Mouse (Mus musculus) testis, adult 2 months (tissue): ENCODE measurements around the gene Ccndbp1. TPM values are rescaled to one million over a fixed set of nuclear protein-coding genes. Genes with fewer than 3 reads are reported as not detected.

Experiments used
- H3K27ac ChIP-seq: fragments of 200-500 bp; 2 replicates; pipeline ENCODE4 v1.5.1; 2012; ENCODE audit warnings: low read depth, low read length; ENCODE audit not compliant: control insufficient read depth, insufficient read depth
- H3K27me3 ChIP-seq: fragments of 200-500 bp; 2 replicates; pipeline ENCODE4 v1.6.1; 2012; ENCODE audit warnings: mild to moderate bottlenecking, low read length, moderate library complexity; ENCODE audit not compliant: control insufficient read depth, insufficient read depth
- H3K36me3 ChIP-seq: fragments of 200-500 bp; 2 replicates; pipeline ENCODE4 v1.6.1; 2012; ENCODE audit warnings: mild to moderate bottlenecking, low read length; ENCODE audit not compliant: control insufficient read depth, insufficient read depth
- H3K4me1 ChIP-seq: fragments of 200-500 bp; 2 replicates; pipeline ENCODE4 v1.6.1; 2012; ENCODE audit warnings: low read length; ENCODE audit not compliant: control insufficient read depth, insufficient read depth
- H3K4me3 ChIP-seq: fragments of 200-500 bp; 2 replicates; pipeline ENCODE4 v1.5.1; 2012; ENCODE audit warnings: low read depth, mild to moderate bottlenecking, low read length, moderate library complexity, mixed read lengths; ENCODE audit not compliant: control insufficient read depth
- CTCF ChIP-seq: fragments of 200-500 bp; IDR thresholded peaks from 2 replicates; pipeline ENCODE4 v1.5.1; 2012; ENCODE audit warnings: low read depth, mild to moderate bottlenecking, inconsistent platforms, low read length, moderate library complexity; ENCODE audit not compliant: control insufficient read depth, insufficient read depth, insufficient replicate concordance
- POLR2A ChIP-seq: fragments of 200-500 bp; IDR thresholded peaks from 2 replicates; pipeline ENCODE4 v1.6.1; 2012; ENCODE audit warnings: low read depth, mild to moderate bottlenecking, inconsistent platforms, low read length, moderate library complexity; ENCODE audit not compliant: control insufficient read depth
- polyA plus RNA-seq: library from polyadenylated mRNA; depleted of rRNA; stranded (reverse); fragments of >200 nt; gene quantifications from 2 replicates; pipeline ENCODE4 v1.2.3, GENCODE M21; 2012; rRNA removed

Ccndbp1 gene
- 11.0 and 11.7 TPM in 2 replicates for polyA plus RNA-seq

DNA sequence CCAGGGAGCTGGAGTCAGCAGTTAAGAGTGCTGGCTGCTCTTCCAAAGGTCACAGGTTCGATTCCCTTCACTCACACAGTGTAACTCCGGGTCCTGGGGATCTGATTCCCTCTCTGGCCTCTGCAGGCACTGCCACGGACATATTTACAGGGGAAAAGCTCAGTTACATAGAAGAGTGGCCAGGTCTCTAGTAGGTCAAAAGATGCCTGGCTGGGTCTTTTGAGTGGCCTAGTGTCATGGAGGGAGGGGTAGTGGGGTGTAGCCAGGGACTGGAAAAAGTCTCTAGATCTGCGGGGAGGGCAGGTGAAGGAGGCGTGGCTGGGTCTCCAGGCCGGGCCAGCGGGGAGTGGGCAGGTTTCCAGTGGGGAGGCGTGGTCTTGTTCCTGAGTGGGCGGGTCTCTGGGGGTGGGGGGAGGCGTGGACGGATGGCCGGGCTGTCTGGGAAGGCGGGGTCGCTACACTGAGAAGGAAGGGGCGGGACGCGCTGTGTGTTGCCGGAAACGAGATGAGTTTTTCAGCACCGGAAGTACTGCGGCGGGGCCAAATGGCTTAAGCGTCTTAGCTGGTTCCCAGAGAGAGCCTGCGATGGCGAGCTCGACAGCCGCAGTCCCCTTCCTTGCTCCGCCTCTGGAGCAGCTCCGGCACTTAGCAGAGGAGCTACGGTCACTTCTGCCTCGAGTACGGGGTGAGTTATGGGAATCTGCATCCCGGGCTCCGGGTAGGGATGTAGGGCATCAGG lies at the start of gene Ccndbp1:
Gene Ccndbp1 (plus strand): TSS at position 479 of the 739 bp plus-strand sequence.
- H3K27ac ChIP-seq: peak within 1 kb of the TSS; percentile 40
- H3K4me3 ChIP-seq: peak within 1 kb of the TSS; percentile 99
- H3K27me3 ChIP-seq: no peaks in the 10 kb centered on the region
- peaks cover 8% of the 10 kb centered on the region for H3K4me1 ChIP-seq
- TF ChIP-seq CTCF: no peak
- TF ChIP-seq POLR2A: peak; percentile 20; the same call in 1 of the 2 replicates
- no peaks in the 10 kb centered on the region for H3K36me3 ChIP-seq

- Histone ChIP-seq H3K27ac (no peak overlapping the region), H3K36me3 (no peaks in the 10 kb centered on the region), H3K4me3 (no peak overlapping the region), H3K4me1 (no peaks in the 10 kb centered on the region), H3K27me3 (no peaks in the 10 kb centered on the region)
- no peak for TF ChIP-seq POLR2A
- TF ChIP-seq CTCF: no peak
Measured at GRCm38 (mm10) chr2:120959363-120959762, 48.8 kb upstream of the Ccndbp1 start.

- TF ChIP-seq POLR2A (no peak), CTCF (no peak)
- Histone ChIP-seq H3K27ac (no peak overlapping the region), H3K4me3 (no peak overlapping the region), H3K4me1 (no peaks in the 10 kb centered on the region), H3K27me3 (no peaks in the 10 kb centered on the region), H3K36me3 (no peaks in the 10 kb centered on the region)
Measured at GRCm38 (mm10) chr2:120959827-120960226, 48.4 kb upstream of the Ccndbp1 start.

- H3K27me3 ChIP-seq: no peaks in the 10 kb centered on the region
- TF ChIP-seq POLR2A: no peak
- TF ChIP-seq CTCF: no peak
- H3K4me1 ChIP-seq: no peaks in the 10 kb centered on the region
- no peak overlapping the region for H3K27ac ChIP-seq
- no peaks in the 10 kb centered on the region for H3K36me3 ChIP-seq
- H3K4me3 ChIP-seq: no peak overlapping the region
Measured at GRCm38 (mm10) chr2:120960261-120960660, 47.9 kb upstream of the Ccndbp1 start.

DNA sequence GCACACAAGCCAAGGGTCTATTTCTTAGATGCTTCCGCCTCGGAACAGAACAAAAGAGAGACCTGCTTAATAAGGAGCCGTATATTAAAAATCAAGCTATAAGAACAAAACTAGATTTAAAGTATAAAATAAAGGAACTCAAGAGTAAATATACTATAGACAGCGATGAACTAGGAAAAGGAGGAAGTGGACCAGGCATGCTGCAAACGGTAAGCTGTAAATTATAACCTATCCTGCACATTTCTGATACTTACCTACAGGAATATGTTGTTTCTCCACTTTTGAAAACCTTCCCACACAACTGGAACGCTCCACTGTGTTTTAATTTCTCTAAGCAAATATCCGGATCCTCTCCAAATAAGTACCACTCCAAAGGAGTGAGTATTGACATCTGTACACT lies 45.1 kb upstream of the Ccndbp1 start:
- Histone ChIP-seq H3K27me3 (no peaks in the 10 kb centered on the region), H3K27ac (no peak overlapping the region), H3K4me1 (no peaks in the 10 kb centered on the region), H3K36me3 (no peaks in the 10 kb centered on the region), H3K4me3 (no peak overlapping the region)
- TF ChIP-seq CTCF (no peak), POLR2A (no peak)

- H3K27me3 ChIP-seq: no peaks in the 10 kb centered on the region
- no peaks in the 10 kb centered on the region for H3K4me1 ChIP-seq
- H3K27ac ChIP-seq: no peak overlapping the region
- H3K36me3 ChIP-seq: no peaks in the 10 kb centered on the region
- H3K4me3 ChIP-seq: no peak overlapping the region
- TF ChIP-seq POLR2A (no peak), CTCF (no peak)
Measured at GRCm38 (mm10) chr2:120965486-120965885, 42.7 kb upstream of the Ccndbp1 start.

DNA sequence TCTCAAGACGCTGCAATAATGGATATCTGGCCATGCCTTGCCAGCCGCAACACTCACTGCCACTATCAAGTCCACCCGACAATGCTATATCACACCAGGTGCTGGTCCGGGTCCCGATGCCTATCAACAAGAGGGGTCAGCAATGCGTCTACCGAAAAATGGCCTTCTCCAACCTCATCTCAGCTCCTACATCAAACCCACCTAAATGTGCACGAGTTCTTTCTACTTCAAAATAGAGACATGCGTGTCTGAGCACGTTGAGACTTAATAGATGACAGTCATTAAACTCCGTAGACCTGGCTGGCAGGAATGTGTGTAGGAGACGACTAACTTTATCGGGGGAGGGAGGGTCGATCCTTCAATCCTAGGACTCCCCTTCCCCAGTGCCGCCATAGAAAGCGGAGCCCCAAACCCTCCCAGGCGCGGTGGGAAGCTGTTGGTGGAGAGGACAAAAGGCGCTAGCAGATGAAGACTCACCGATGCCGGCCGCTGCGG lies 38.1 kb upstream of the Ccndbp1 start:
- peaks cover 2% of the 10 kb centered on the region for H3K4me1 ChIP-seq
- H3K36me3 ChIP-seq: no peaks in the 10 kb centered on the region
- TF ChIP-seq POLR2A (no peak), CTCF (no peak)
- H3K4me3 ChIP-seq: peak overlapping the region; percentile 96
- no peaks in the 10 kb centered on the region for H3K27me3 ChIP-seq
- peak overlapping the region; percentile 89 for H3K27ac ChIP-seq

- no peaks in the 10 kb centered on the region for H3K27me3 ChIP-seq
- H3K4me3 ChIP-seq: peak within 1 kb of the TSS; percentile 96
- no peaks in the 10 kb centered on the region for H3K36me3 ChIP-seq
- peaks cover 2% of the 10 kb centered on the region for H3K4me1 ChIP-seq
- peak within 1 kb of the TSS; percentile 89 for H3K27ac ChIP-seq
- TF ChIP-seq CTCF (no peak), POLR2A (peak; percentile 78)
Measured at GRCm38 (mm10) chr2:120970559-120971080, 37.6 kb upstream of the Ccndbp1 start, which contains the start of gene Ubr1. Gene Ubr1 (minus strand): TSS chr2:120970715.
